Comparison of ENCODE assay signal across 26 mouse cellular contexts in the genomic region with DNA sequence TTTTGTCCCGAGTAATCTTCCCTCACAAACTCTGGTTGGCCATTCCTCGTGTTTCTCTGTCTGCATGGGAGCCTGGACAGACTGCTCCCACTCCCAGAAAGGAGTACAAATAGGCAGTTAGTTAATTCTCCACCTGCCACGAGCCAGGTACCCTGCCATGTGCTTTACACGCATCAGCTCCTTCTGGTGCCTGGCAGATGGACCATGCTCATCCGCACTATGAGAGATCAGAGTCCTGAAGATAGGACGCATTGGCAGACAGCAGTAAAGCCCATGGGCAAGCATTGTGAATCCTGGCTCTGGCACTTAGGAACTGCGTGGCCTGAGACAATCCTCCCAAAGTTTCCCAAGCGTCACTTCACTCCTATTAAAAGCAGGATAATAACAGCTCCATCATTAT.
DNase-seq lines count a peak whose midpoint lies in the region; ATAC-seq and TF ChIP-seq lines count a peak whose summit lies in the region.
"Had no signal": no experiment of that assay in that cellular context is flagged by ENCODE, and none has a peak within 500 bp of the region (broad histone marks: within the 10 kb centered on the region; RNA-seq: fewer than 3 reads in every experiment).

No protein-coding gene starts in this region.

- 78% methylated on average over 8 of the region's 8 CpGs for WGBS in midbrain, postnatal 0 days
- WGBS in midbrain, embryonic 14.5 days = 81% methylated on average over 8 of the region's 8 CpGs
- WGBS in forebrain, embryonic 13.5 days = 82% methylated on average over 8 of the region's 8 CpGs

- H3K9ac ChIP-seq in midbrain, postnatal 0 days (replicated peaks; ENCODE audit: low read length, poor library complexity, severe bottlenecking) = no peak overlapping the region
- no peak overlapping the region for H3K9ac ChIP-seq in midbrain, embryonic 14.5 days (replicated peaks; ENCODE audit: low read length)
- no peak overlapping the region for H3K9ac ChIP-seq in forebrain, embryonic 13.5 days
- H3K9ac ChIP-seq: embryonic facial prominence, embryonic 13.5 days; heart, embryonic 15.5 days; hindbrain, embryonic 15.5 days; intestine, embryonic 15.5 days; limb, embryonic 15.5 days; liver, embryonic 14.5 days; lung, embryonic 14.5 days; midbrain, embryonic 15.5 days; neural tube, embryonic 13.5 days had no signal

- no peak overlapping the region for H3K4me3 ChIP-seq in midbrain, postnatal 0 days (ENCODE audit: low read depth, low read length)
- no peak overlapping the region for H3K4me3 ChIP-seq in midbrain, embryonic 14.5 days (replicated peaks; ENCODE audit: low read depth, low read length)
- H3K4me3 ChIP-seq in forebrain, embryonic 13.5 days = no peak overlapping the region
- H3K4me3 ChIP-seq: embryonic facial prominence, embryonic 13.5 days; erythroblast, embryonic 14.5 days; heart, embryonic 15.5 days; hindbrain, embryonic 15.5 days; intestine, embryonic 15.5 days; left cerebral cortex, adult 2 months; limb, embryonic 15.5 days; midbrain, embryonic 15.5 days; myocyte; neural tube, embryonic 13.5 days had no signal

- H3K4me2 ChIP-seq in midbrain, postnatal 0 days (ENCODE audit: low read depth, low read length, poor library complexity, severe bottlenecking) = no peak overlapping the region
- no peak overlapping the region for H3K4me2 ChIP-seq in midbrain, embryonic 14.5 days (ENCODE audit: low read length)
- H3K4me2 ChIP-seq in forebrain, embryonic 13.5 days = no peak overlapping the region
- H3K4me2 ChIP-seq: embryonic facial prominence, embryonic 13.5 days; heart, embryonic 15.5 days; hindbrain, embryonic 15.5 days; intestine, embryonic 15.5 days; limb, embryonic 15.5 days; lung, embryonic 14.5 days; midbrain, embryonic 15.5 days; neural tube, embryonic 13.5 days had no signal

- peak; percentile 24 for DNase-seq in kidney, adult 11 months
- no peak for DNase-seq in kidney, postnatal 10 days
- peak; percentile 43 for DNase-seq in midbrain, postnatal 0 days (ENCODE audit: low spot score)
- DNase-seq in midbrain, embryonic 14.5 days = no peak
- peak; percentile 77 for DNase-seq in cerebellum, adult 9-11 months
- DNase-seq in adrenal gland, adult 2 months = no peak
- DNase-seq: embryo, embryonic 11 days; heart, postnatal 4 days; layer of hippocampus, adult 9-11 months; lung, embryonic 14.5 days; lung, postnatal 4 days had no signal

- H3K9me3 ChIP-seq in midbrain, postnatal 0 days (ENCODE audit: low read length) = no peaks in the 10 kb centered on the region
- no peaks in the 10 kb centered on the region for H3K9me3 ChIP-seq in midbrain, embryonic 14.5 days (ENCODE audit: control insufficient read depth, low read length)
- H3K9me3 ChIP-seq in forebrain, embryonic 13.5 days (replicated peaks) = no peaks in the 10 kb centered on the region
- H3K9me3 ChIP-seq: embryonic facial prominence, embryonic 13.5 days; heart, embryonic 15.5 days; hindbrain, embryonic 15.5 days; intestine, embryonic 15.5 days; limb, embryonic 15.5 days; midbrain, embryonic 15.5 days; neural tube, embryonic 13.5 days had no signal

- no peaks in the 10 kb centered on the region for H3K27me3 ChIP-seq in midbrain, postnatal 0 days (ENCODE audit: insufficient read depth, low read length)
- no peaks in the 10 kb centered on the region for H3K27me3 ChIP-seq in midbrain, embryonic 14.5 days (ENCODE audit: control insufficient read depth, insufficient read depth, low read length)
- no peaks in the 10 kb centered on the region for H3K27me3 ChIP-seq in forebrain, embryonic 13.5 days
- H3K27me3 ChIP-seq: embryonic facial prominence, embryonic 13.5 days; heart, embryonic 15.5 days; hindbrain, embryonic 15.5 days; intestine, embryonic 15.5 days; limb, embryonic 15.5 days; midbrain, embryonic 15.5 days; neural tube, embryonic 13.5 days had no signal

- no peak for TF ChIP-seq CTCF in midbrain, postnatal 0 days (IDR thresholded peaks at IDR 0.05)

- no peaks in the 10 kb centered on the region for H3K4me1 ChIP-seq in midbrain, postnatal 0 days (ENCODE audit: insufficient read depth, low read length)
- no peaks in the 10 kb centered on the region for H3K4me1 ChIP-seq in midbrain, embryonic 14.5 days (ENCODE audit: control insufficient read depth, insufficient read depth, low read length)
- peaks cover 27% of the 10 kb centered on the region for H3K4me1 ChIP-seq in forebrain, embryonic 13.5 days
- H3K4me1 ChIP-seq: intestine, embryonic 15.5 days; midbrain, embryonic 15.5 days had no signal

- no peaks in the 10 kb centered on the region for H3K36me3 ChIP-seq in midbrain, postnatal 0 days (ENCODE audit: insufficient read depth, low read length)
- no peaks in the 10 kb centered on the region for H3K36me3 ChIP-seq in midbrain, embryonic 14.5 days (ENCODE audit: control insufficient read depth, insufficient read depth, low read length)
- no peaks in the 10 kb centered on the region for H3K36me3 ChIP-seq in forebrain, embryonic 13.5 days (ENCODE audit: poor library complexity, severe bottlenecking)
- H3K36me3 ChIP-seq: embryonic facial prominence, embryonic 13.5 days; heart, embryonic 15.5 days; hindbrain, embryonic 15.5 days; intestine, embryonic 15.5 days; limb, embryonic 15.5 days; midbrain, embryonic 15.5 days; neural tube, embryonic 13.5 days had no signal

- no peak overlapping the region for H3K27ac ChIP-seq in midbrain, postnatal 0 days (ENCODE audit: low read depth, low read length)
- H3K27ac ChIP-seq in midbrain, embryonic 14.5 days (replicated peaks; ENCODE audit: low read depth, low read length) = no peak overlapping the region
- no peak overlapping the region for H3K27ac ChIP-seq in forebrain, embryonic 13.5 days
- H3K27ac ChIP-seq: embryonic facial prominence, embryonic 13.5 days; heart, embryonic 15.5 days; hindbrain, embryonic 15.5 days; intestine, embryonic 15.5 days; kidney, postnatal 0 days; left cerebral cortex, adult 2 months; limb, embryonic 15.5 days; liver, embryonic 14.5 days; midbrain, embryonic 15.5 days; neural tube, embryonic 13.5 days had no signal

- no peak for ATAC-seq in midbrain, postnatal 0 days (ENCODE audit: low FRiP score)
- no peak for ATAC-seq in midbrain, embryonic 14.5 days (ENCODE audit: low FRiP score, low TSS enrichment)
- no peak for ATAC-seq in forebrain, embryonic 13.5 days
- ATAC-seq: CD4-positive, CD25-positive, alpha-beta regulatory T cell, adult 4 months; forebrain, embryonic 14.5 days; intestine, embryonic 15.5 days; midbrain, embryonic 15.5 days had no signal

Comparison
In these comparisons a context has a peak if more than half of its experiments do, and no peak if none do; other contexts are left out.
1. DNase-seq: peak in kidney, adult 11 months (single experiment), midbrain, postnatal 0 days (single experiment) and cerebellum, adult 9-11 months (single experiment); none in kidney, postnatal 10 days (single experiment), midbrain, embryonic 14.5 days (single experiment) and adrenal gland, adult 2 months (single experiment).